Mouse (Mus musculus) c-Kit-positive CD71-negative TER-119-negative erythroid progenitor cells, embryonic 14.5 days (primary cell): ENCODE results near the gene Atg10.

ENCODE experiments used
- DNase-seq: peaks from one replicate; pipeline ENCODE4 v3.0.0-alpha.2; 2013; ENCODE audit warnings: low read depth

Atg10 gene

DNA sequence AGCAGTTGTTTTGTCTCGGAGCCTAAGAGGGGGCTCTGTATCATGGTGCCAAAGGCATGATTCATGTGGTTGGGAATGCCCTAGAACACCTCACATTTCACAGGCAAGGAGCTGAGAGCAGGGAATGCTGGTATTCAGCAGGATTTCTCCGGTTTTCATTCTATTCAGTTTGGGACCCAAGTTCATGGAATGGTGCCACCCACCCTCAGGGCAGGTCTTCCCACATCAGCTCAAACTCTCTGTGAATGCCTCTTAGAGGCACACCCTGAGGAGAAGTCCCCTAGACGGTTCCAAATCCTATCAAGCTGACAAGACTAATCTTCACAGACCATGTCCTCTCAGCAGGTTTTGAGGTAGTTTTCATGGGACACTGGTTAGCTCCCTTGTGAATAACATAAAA, 211.9 kb downstream of the Atg10 start:
- no peak for DNase-seq

GRCm38 (mm10) chr13:90995034-90995629, 228.6 kb downstream of the Atg10 start:
- no peak for DNase-seq

- no peak for DNase-seq
Measured at GRCm38 (mm10) chr13:90993602-90994001, 230.2 kb downstream of the Atg10 start.

GRCm38 (mm10) chr13:90992948-90993347, 230.8 kb downstream of the Atg10 start:
- no peak for DNase-seq

DNA sequence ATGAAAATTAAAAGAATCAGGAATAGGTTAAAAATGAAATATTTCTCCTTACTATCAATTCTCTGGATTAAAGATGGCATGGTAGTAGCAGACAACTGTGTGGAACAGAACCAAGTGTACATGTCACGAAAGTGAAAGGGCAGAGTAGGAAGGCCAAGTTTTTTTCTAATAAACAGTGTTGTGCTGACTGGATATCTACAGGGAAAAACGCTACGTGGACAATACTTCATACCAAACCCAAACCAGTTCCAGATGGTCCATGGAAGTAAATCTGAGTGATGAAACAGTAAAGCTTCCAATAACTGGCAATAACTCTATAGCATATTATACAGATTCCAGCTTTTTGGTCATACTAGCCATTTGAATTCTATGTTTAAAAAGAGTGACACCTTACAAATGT, 235.5 kb downstream of the Atg10 start:
- DNase-seq, result no peak

GRCm38 (mm10) chr13:90985417-90985816, 238.4 kb downstream of the Atg10 start:
- DNase-seq, result no peak

DNA sequence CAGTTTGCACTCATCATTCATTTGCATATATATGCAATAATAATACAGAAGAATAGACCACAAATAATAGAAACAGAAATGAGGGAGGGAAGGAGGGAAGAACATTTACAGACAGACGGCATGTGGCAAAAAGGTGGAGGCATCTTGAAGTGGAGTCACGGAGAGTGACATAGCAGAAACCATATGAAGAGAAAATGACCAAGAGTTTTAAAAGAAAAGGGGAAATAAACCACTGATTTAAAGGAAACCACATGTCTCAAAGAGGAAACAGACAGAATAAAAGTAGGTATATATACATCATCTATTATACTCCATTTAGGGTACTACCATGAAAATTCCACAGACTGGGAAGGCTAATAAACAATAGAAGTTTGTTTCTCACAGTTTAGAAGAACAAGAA, 239.7 kb downstream of the Atg10 start:
- no peak for DNase-seq

DNA sequence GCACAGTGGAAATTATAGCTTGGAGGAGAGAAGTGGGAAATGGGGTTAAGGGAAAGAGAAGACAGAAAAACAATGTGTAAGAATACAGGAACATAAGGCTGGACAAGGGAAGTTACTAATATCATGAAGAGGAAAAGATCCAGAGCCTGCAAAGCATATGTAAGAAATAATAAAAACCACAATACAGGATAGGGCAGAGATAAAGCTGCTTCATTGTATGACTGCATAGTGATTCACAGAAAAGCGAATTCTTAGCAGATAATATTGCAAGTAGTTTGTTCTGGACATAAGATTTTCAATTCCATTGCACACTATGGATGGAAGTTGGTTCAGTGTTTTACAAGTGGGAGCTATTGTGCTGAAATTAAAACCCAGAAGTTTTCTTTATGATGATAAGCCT, 242.0 kb downstream of the Atg10 start:
- no peak for DNase-seq

GRCm38 (mm10) chr13:90980878-90981674, 242.7 kb downstream of the Atg10 start:
- no peak for DNase-seq

GRCm38 (mm10) chr13:90977057-90977456, 246.7 kb downstream of the Atg10 start:
- no peak for DNase-seq

- no peak for DNase-seq
Measured at GRCm38 (mm10) chr13:90973409-90973808, 250.4 kb downstream of the Atg10 start.

DNA sequence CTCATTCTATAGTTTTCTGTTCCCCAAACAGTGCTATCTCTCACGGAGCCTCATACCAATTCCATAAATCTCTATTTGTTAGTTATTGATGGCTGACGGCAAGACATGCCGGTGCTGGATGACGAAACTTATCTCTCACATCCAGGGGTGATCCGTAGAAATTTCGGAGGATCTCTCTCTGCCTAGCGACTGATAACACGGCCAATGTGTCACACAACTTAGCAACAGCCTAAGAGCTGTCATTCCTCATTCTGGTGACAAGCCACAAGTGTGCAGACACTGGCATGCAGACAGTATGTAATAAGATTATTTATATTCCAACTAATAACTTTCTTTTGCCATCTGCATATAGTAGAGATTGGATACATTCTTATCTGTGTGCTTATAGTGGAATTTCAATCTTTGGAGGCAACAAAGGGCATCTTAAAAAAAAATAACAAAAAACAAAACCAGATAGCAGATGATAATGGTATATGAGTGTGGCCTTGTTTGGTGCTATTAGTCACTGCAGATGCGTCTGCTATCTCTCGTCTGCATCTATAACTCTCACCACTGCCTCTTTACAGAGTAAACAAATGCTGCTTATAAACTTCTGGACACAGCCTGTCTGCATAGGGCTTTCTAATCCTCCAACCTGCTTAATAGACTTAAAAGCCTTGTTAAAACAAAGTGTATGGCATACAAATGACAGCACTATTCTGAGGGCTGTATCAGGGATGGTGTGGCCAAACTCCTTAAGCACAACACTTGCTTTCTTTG, 253.3 kb downstream of the Atg10 start:
- no peak for DNase-seq

GRCm38 (mm10) chr13:90968940-90969339, 254.8 kb downstream of the Atg10 start:
- no peak for DNase-seq

DNA sequence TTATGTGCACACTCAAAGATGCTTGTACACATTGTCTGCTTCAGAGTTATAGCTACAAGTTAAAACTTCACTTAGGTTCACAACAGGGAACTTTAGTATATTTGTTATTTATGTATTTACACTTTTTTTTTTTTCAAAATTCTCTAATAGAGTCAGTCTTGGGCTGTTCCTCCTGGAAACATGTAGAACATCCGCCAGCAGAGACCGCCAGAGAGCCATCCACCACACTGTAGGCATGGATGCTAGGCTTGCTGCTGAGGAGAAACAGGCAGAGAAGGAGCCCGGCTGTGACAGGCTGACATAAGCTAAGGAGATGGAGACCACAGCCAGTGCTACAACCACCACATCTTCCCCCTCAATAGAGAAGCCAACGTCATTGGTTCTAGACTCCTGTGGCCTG, 256.3 kb downstream of the Atg10 start:
- DNase-seq, result peak; percentile 48

- DNase-seq, result no peak
Measured at GRCm38 (mm10) chr13:90965996-90966395, 257.8 kb downstream of the Atg10 start.

DNA sequence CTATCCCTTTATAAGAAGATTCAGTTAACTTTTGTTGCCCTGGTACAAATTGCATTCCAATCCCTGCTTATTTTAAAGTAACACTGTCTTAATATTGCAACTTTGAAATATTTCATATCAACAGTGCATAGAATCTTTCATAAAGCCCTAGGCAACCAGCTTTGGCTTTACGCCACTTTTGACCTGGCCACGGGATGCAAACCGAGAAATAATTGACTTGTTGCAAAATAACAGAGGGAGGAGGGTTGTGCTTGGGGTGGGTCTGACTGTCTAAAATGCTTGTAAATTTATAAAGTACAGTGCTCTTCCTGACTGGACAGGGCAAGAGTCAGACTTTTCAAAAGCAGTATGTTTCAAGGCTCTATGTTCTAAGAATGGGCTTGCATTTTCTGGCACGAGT, 259.3 kb downstream of the Atg10 start:
- no peak for DNase-seq

DNA sequence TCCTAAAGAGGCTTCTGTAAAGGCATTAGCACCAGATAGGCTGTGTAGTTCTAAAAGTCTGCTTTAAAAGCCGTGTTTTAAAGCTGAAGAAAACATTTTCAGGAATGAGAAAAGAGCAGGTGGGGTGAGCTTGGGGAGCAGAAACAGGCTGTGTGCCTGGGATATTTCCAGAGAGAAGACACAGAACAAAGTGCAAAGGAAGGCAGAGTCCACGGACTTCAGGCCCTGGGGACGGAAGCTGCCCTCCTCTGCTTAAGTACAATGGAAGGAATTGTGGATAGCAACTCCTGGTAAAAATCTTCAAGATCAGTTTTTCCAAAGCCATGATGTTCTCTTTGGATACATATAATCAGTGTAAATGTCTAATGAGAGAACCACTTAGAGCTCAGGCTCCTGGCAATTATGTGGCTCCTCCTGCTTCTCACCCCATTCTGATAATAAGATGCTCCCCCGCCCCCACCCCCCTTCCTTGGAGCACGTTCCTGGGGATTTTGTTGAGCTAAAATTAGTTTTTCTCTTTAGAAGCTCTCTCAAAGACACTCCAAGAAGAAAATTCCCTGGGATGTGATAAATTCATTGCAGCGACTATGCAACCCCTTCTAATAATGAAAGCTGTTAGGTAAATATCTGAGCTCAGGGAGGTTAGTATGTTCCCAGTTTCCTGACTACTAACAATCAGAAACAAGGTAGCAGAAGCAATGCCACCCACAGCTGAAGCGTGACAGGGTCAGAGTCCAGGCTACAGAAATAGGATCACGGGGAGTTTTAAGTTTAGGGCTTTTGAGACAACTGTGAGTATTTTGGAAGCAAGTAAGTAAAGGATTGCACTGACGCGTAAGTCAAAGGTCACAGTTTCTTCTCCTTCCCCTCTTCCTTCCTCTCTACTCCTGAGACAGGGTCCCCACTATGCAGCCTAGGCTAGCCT, 260.7 kb downstream of the Atg10 start:
- no peak for DNase-seq

- no peak for DNase-seq
Measured at GRCm38 (mm10) chr13:90960591-90960990, 263.2 kb downstream of the Atg10 start.

- DNase-seq, result no peak
Measured at GRCm38 (mm10) chr13:90958894-90959293, 264.9 kb downstream of the Atg10 start.

- no peak for DNase-seq
Measured at GRCm38 (mm10) chr13:90939600-90939999, 284.2 kb downstream of the Atg10 start.

DNA sequence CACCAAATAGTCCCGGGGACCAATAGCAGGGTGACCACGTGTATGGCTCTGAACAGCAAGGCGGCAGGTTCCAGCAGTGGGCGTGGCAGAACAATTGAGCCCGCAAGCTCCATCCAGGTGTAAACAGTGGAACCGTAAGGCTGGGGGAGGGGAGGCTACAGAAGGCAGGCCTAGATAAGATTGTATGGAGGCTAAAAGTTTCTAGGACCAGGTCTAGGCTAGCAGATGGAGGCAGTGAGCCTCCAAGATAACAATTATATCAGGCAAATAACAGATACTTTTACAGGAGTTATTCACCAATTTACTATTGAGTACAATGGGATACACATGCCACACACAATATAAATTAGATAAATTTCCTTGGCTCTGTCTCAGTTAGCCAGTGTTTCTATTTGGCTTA, 284.6 kb downstream of the Atg10 start:
- no peak for DNase-seq

DNA sequence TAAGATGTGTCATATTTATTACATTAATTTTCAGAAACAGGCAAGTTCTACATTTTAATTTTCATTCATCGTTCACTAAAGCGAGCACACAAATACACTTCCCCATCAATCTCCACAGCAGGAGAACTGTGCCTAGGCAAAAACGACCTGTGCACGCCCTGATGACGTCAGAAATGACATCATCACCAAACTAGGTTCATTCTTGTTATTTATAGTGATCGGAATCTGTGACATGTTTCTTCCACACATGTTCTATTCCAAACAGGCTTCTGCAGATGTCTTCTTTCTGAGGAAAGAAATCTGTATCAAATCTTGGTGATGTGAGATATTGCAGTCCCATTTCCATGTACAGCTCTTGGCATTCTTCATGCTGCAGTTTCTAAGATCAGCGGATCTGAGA, 287.9 kb downstream of the Atg10 start:
- DNase-seq, result no peak
